Mouse (Mus musculus): Measurements from ENCODE around the gene Ppm1f. TPM values are rescaled to one million over a fixed set of nuclear protein-coding genes. Genes with fewer than 3 reads are reported as not detected.

Gene Ppm1f
- polyA plus RNA-seq, 1 experiment: 0.78 TPM

GRCm38 (mm10) chr16:16930810-16931296 lies 34.6 kb downstream of the Ppm1f start:
- TF ChIP-seq GATA1 (IDR thresholded peaks at IDR 0.05; ENCODE audit: borderline replicate concordance, low read length) (no peak), FLI1 (IDR thresholded peaks at IDR 0.05; ENCODE audit: low read length) (no peak)
- H3K4me1 ChIP-seq: peaks cover 18% of the 10 kb centered on the region
- no peak overlapping the region for H3K4me3 ChIP-seq (replicated peaks)
- H3K27me3 ChIP-seq (replicated peaks): peaks cover 13% of the 10 kb centered on the region
- H3K9me3 ChIP-seq: no peaks in the 10 kb centered on the region
- H3K36me3 ChIP-seq (replicated peaks; ENCODE audit: low read length): no peaks in the 10 kb centered on the region

- Histone ChIP-seq H3K27me3 (replicated peaks) (peaks cover 6% of the 10 kb centered on the region), H3K36me3 (replicated peaks; ENCODE audit: low read length) (no peaks in the 10 kb centered on the region), H3K4me1 (peaks cover 4% of the 10 kb centered on the region), H3K4me3 (replicated peaks) (peak overlapping the region; percentile 19), H3K9me3 (peaks cover 15% of the 10 kb centered on the region)
- TF ChIP-seq GATA1 (IDR thresholded peaks at IDR 0.05; ENCODE audit: borderline replicate concordance, low read length): no peak
- TF ChIP-seq FLI1 (IDR thresholded peaks at IDR 0.05; ENCODE audit: low read length): no peak
These were observed 43.3 kb downstream of the Ppm1f start for GRCm38 (mm10) chr16:16939543-16939942.

GRCm38 (mm10) chr16:16941078-16941477 lies 44.8 kb downstream of the Ppm1f start:
- Histone ChIP-seq H3K4me3 (replicated peaks) (no peak overlapping the region), H3K27me3 (replicated peaks) (peaks cover 6% of the 10 kb centered on the region), H3K4me1 (peaks cover 4% of the 10 kb centered on the region), H3K36me3 (replicated peaks; ENCODE audit: low read length) (no peaks in the 10 kb centered on the region), H3K9me3 (peaks cover 15% of the 10 kb centered on the region)
- no peak for TF ChIP-seq GATA1 (IDR thresholded peaks at IDR 0.05; ENCODE audit: borderline replicate concordance, low read length)
- TF ChIP-seq FLI1 (IDR thresholded peaks at IDR 0.05; ENCODE audit: low read length): no peak

GRCm38 (mm10) chr16:16958575-16958974 lies 62.3 kb downstream of the Ppm1f start:
- TF ChIP-seq GATA1 (IDR thresholded peaks at IDR 0.05; ENCODE audit: borderline replicate concordance, low read length) (no peak), FLI1 (IDR thresholded peaks at IDR 0.05; ENCODE audit: low read length) (no peak)
- no peaks in the 10 kb centered on the region for H3K9me3 ChIP-seq
- no peak overlapping the region for H3K4me3 ChIP-seq (replicated peaks)
- H3K27me3 ChIP-seq (replicated peaks): peaks cover 2% of the 10 kb centered on the region
- H3K36me3 ChIP-seq (replicated peaks; ENCODE audit: low read length): no peaks in the 10 kb centered on the region
- no peaks in the 10 kb centered on the region for H3K4me1 ChIP-seq

- no peaks in the 10 kb centered on the region for H3K36me3 ChIP-seq (replicated peaks; ENCODE audit: low read length)
- H3K27me3 ChIP-seq (replicated peaks): peaks cover 2% of the 10 kb centered on the region
- no peaks in the 10 kb centered on the region for H3K9me3 ChIP-seq
- H3K4me3 ChIP-seq (replicated peaks): no peak overlapping the region
- TF ChIP-seq FLI1 (IDR thresholded peaks at IDR 0.05; ENCODE audit: low read length): no peak
- TF ChIP-seq GATA1 (IDR thresholded peaks at IDR 0.05; ENCODE audit: borderline replicate concordance, low read length): no peak
- no peaks in the 10 kb centered on the region for H3K4me1 ChIP-seq
These were observed 63.6 kb downstream of the Ppm1f start for GRCm38 (mm10) chr16:16959907-16960306.

GRCm38 (mm10) chr16:16965149-16965548 lies 68.9 kb downstream of the Ppm1f start:
- H3K4me3 ChIP-seq (replicated peaks): no peak overlapping the region
- no peaks in the 10 kb centered on the region for H3K4me1 ChIP-seq
- TF ChIP-seq GATA1 (IDR thresholded peaks at IDR 0.05; ENCODE audit: borderline replicate concordance, low read length): no peak
- TF ChIP-seq FLI1 (IDR thresholded peaks at IDR 0.05; ENCODE audit: low read length): no peak
- no peaks in the 10 kb centered on the region for H3K9me3 ChIP-seq
- H3K27me3 ChIP-seq (replicated peaks): peaks cover 3% of the 10 kb centered on the region
- no peaks in the 10 kb centered on the region for H3K36me3 ChIP-seq (replicated peaks; ENCODE audit: low read length)

GRCm38 (mm10) chr16:16966290-16966689 lies 70.0 kb downstream of the Ppm1f start:
- TF ChIP-seq FLI1 (IDR thresholded peaks at IDR 0.05; ENCODE audit: low read length) (no peak), GATA1 (IDR thresholded peaks at IDR 0.05; ENCODE audit: borderline replicate concordance, low read length) (no peak)
- no peaks in the 10 kb centered on the region for H3K4me1 ChIP-seq
- H3K9me3 ChIP-seq: no peaks in the 10 kb centered on the region
- H3K4me3 ChIP-seq (replicated peaks): no peak overlapping the region
- H3K36me3 ChIP-seq (replicated peaks; ENCODE audit: low read length): no peaks in the 10 kb centered on the region
- peaks cover 3% of the 10 kb centered on the region for H3K27me3 ChIP-seq (replicated peaks)

Other genes starting within 250 kb of the Ppm1f start
- not detected in 2 replicates for gene Olfr19, start 220.1 kb upstream of the Ppm1f start, polyA plus RNA-seq (2012; ENCODE audit: insufficient read depth, low replicate concordance)
- 0.04 TPM in 1 of 2 replicates, not detected in the other for gene Spag6l, start 67.0 kb upstream of the Ppm1f start, polyA plus RNA-seq (2012; ENCODE audit: insufficient read depth, low replicate concordance)
- gene Igll1, start 32.5 kb upstream of the Ppm1f start, polyA plus RNA-seq (2012; ENCODE audit: insufficient read depth, low replicate concordance): not detected in 2 replicates
- 11.5 and 26.0 TPM in 2 replicates for gene Top3b, start 25.7 kb upstream of the Ppm1f start, polyA plus RNA-seq (2012; ENCODE audit: insufficient read depth, low replicate concordance)
- not detected in 2 replicates for gene Vpreb1, start 25.6 kb upstream of the Ppm1f start, polyA plus RNA-seq (2012; ENCODE audit: insufficient read depth, low replicate concordance)
- gene Mapk1, start 86.9 kb downstream of the Ppm1f start, polyA plus RNA-seq (2012; ENCODE audit: insufficient read depth, low replicate concordance): 17.1 and 17.7 TPM in 2 replicates
- gene Ypel1, start 173.2 kb downstream of the Ppm1f start, polyA plus RNA-seq (2012; ENCODE audit: insufficient read depth, low replicate concordance): 0.18 TPM in 1 of 2 replicates, not detected in the other
- 65.8 and 76.6 TPM in 2 replicates for gene Ppil2, start 214.8 kb downstream of the Ppm1f start, polyA plus RNA-seq (2012; ENCODE audit: insufficient read depth, low replicate concordance)
- 7.5 and 24.0 TPM in 2 replicates for gene 2610318N02Rik, start 228.7 kb downstream of the Ppm1f start, polyA plus RNA-seq (2012; ENCODE audit: insufficient read depth, low replicate concordance)
- 250 and 345 TPM in 2 replicates for gene Sdf2l1, start 235.9 kb downstream of the Ppm1f start, polyA plus RNA-seq (2012; ENCODE audit: insufficient read depth, low replicate concordance)
- gene Ydjc, start 248.2 kb downstream of the Ppm1f start, polyA plus RNA-seq (2012; ENCODE audit: insufficient read depth, low replicate concordance): 40.2 and 205 TPM in 2 replicates